Mouse (Mus musculus): ENCODE results near the gene Mif4gd.
A peak's percentile ranks its signal among the peaks of the same experiment; 100 is the strongest.

Mif4gd gene

DNA sequence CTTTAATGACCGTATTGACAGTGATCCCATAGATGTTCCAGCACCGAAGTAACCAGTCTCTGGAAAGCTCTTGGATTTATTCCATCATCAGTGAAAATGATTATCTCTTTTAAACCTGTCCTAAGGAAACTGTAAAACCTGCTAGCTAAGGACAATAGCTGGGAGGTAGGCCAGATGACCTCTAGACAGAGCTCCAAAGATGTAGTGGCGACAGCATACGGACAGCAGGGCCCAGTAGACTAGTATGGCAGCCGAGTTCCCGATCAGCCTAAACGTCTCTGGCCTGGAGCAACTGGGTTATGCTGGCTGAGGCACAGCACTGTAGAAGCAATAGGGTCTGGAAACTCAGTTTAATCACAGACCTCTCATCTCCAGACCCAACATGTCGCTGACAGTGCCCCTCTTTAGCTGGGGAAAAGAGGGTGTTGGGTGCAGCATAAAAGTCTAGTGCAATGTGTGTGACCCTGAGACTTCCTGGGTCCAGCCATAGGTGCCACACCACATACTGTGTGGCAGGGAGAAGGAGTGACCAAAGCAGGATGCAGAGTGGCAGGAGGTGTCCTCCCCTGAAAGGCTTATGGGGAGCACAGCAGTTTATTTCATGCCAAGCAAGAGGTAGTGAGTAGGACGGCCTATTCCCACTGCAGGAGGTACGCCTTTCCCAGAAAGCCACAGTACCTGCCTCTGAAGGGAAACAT lies 28.2 kb downstream of the Mif4gd start:
- TF ChIP-seq GATA4 (IDR thresholded peaks at IDR 0.05; ENCODE audit: insufficient replicate concordance, low read length), result no peak

DNA sequence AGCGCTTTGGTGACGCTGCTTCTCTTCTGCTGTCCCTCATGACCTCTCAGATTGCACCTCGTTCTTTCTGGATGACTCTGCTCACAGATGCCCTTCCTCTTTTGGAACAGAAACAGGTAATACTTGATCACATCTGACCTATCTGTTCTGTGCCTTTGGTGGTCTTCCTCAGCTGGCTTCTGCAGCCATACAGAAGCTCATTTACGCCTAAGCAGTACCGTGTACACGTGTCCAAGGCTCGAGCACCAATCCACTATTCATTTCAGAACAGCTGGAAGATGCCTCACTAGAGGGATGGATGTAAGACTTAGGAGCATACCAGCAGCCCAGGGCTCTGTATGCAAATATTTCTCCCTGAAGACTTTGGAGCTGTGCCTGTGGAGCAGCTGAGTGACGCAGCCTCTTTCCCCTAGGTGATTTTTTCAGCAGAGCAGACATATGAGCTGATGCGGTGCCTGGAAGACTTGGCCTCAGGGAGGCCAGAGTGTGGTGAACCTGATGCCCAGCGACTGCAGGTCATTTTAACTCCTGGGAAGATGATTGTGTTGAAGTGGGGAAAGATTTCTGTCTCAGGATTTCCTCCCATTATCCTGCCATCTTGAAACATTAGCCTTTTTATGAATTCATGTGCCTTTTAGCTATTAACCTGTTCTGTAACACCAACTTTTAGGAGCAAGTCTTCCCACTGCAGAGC lies 29.7 kb downstream of the Mif4gd start:
- no peak for TF ChIP-seq GATA4 (IDR thresholded peaks at IDR 0.05; ENCODE audit: insufficient replicate concordance, low read length)

DNA sequence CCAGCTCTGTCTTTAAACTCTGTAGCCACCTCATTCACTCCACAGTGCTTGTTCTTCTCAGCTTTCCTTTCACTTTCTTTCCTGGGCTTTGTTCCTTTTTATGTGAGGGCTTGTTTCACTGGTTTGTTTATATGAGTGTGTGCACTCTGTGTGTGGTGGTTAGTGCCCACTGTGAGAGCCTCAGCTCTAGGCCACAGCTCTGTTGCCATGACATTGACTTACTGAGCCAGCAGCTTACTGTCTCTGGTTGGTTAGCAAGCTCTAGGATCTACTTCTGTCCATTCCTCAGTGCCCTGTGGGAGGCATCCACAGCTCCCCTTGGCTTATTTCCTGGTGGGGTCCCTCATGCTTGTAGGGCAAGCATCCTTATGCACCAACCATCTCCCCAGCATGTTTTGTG lies 33.7 kb downstream of the Mif4gd start:
- TF ChIP-seq GATA4 (IDR thresholded peaks at IDR 0.05; ENCODE audit: insufficient replicate concordance, low read length), result no peak

- TF ChIP-seq GATA4 (IDR thresholded peaks at IDR 0.05; ENCODE audit: insufficient replicate concordance, low read length), result no peak
These were observed 47.8 kb downstream of the Mif4gd start for GRCm38 (mm10) chr11:115564961-115565360.

DNA sequence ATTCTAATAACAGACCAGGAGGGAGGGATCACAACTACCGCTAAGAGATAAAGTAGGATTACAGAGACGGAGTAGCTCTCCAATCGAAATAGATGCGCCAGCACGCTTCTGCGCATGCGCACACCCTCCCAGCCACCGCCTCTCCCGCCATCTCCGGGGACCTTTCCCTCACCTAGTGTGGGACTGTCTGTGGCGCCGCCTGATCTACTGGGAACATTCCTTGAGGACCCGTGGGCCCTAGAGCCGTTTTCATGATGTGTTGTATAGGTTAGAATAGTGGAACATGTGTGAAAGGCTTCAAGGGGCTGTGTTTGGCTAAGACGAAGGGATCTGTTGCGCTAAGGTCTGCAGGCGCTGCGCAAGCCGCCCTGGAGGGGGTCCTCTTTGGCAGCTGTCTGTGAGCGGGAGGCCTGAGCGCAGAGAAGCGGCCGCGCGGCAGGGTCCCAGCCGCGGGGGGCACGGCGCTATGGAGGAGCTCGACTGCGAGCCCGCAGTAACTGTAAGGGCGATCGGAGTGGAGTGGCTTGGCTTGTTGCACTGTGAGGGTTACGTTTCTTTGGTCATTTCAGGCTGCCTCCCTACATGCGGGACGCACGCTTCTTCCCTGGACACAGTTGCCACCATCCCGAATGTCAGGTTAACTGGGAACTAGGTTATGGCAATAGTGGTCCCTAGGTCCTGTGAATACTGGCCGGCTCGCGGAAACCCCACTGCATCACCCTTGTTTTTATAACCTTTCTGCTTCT lies 48.5 kb downstream of the Mif4gd start, which contains the start of gene Nup85:
Nup85 (plus strand) TSS at position 371 of the 746 bp plus-strand sequence.
- TF ChIP-seq GATA4 (IDR thresholded peaks at IDR 0.05; ENCODE audit: insufficient replicate concordance, low read length), result peak; percentile 96; the same call in 1 of the 2 replicates

- no peak for TF ChIP-seq GATA4 (IDR thresholded peaks at IDR 0.05; ENCODE audit: insufficient replicate concordance, low read length)
These were observed 49.4 kb downstream of the Mif4gd start for GRCm38 (mm10) chr11:115563406-115563805.
